Mouse (Mus musculus): ENCODE data around the gene Dap. TPM values are rescaled to one million over a fixed set of nuclear protein-coding genes. Genes with fewer than 3 reads are reported as not detected.

Gene Dap
- polyA plus RNA-seq (2014; fragmentation: Illumina TruSeq; extraction: RNeasy Lipid Tissue Mini Kit (QIAGEN cat#74804); ENCODE audit: low read depth, low replicate concordance), result 29.6 TPM

GRCm38 (mm10) chr15:31224135-31224761 lies at the start of gene Dap:
Gene Dap (plus strand): TSS chr15:31224314.

Other genes starting within 250 kb of the Dap start
- 0.98 TPM for gene Ankrd33b, start 143.4 kb downstream of the Dap start, polyA plus RNA-seq (2014; fragmentation: Illumina TruSeq; extraction: RNeasy Lipid Tissue Mini Kit (QIAGEN cat#74804); ENCODE audit: low read depth, low replicate concordance)
- not detected for gene Ropn1l, start 229.4 kb downstream of the Dap start, polyA plus RNA-seq (2014; fragmentation: Illumina TruSeq; extraction: RNeasy Lipid Tissue Mini Kit (QIAGEN cat#74804); ENCODE audit: low read depth, low replicate concordance)